Mouse (Mus musculus) cerebellum, adult 9-11 months (tissue): ENCODE data around the gene Exosc2.
A peak's percentile ranks its signal among the peaks of the same experiment; 100 is the strongest.

Source experiments
- DNase-seq: peaks from one replicate; pipeline ENCODE4 v3.0.0; 2022

The Exosc2 gene

DNA sequence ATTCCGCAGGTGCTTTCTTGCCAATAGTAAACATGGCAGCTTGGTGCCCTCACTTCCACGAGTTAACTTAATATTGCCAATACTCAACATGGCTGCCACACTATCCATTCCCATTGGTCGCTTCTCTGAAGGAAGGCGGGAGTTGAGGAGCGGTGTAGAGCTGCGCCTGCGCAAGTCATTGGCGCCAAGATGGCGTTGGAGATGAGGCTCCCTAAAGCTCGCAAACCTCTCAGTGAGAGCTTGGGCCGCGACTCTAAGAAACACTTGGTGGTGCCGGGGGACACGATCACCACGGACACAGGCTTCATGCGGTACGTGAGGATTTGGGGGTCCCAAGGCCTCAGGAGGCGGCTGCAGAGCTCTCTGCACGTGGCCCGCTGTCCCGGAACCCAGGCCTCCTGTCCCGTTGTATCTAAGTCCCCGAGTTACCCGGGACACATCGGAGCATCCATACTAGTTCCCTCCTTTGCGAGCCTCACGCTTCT is at the start of gene Exosc2:
Gene Exosc2, plus strand, starts transcription at position 165 of the 485 bp plus-strand sequence.
- peak; percentile 95 for DNase-seq

DNA sequence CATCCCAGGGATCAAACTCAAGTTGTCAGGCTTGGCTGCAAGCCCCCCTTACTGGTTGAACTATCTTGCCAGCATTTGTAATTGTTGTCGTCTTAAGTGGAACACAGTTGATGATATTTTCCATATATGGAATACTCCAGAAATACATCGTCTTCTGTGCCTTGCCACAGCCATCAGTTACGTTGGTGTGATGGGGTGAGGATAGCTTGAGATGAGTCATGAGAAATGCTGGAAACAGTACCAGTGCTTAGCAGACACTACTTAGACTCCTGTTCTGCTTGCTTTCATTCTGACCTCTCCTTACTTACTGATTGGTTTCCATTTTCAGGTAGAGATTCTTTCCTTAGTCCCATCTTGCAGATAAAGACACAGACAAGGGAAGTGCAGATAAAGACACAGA is 37.0 kb upstream of the Exosc2 start:
- no peak for DNase-seq

DNA sequence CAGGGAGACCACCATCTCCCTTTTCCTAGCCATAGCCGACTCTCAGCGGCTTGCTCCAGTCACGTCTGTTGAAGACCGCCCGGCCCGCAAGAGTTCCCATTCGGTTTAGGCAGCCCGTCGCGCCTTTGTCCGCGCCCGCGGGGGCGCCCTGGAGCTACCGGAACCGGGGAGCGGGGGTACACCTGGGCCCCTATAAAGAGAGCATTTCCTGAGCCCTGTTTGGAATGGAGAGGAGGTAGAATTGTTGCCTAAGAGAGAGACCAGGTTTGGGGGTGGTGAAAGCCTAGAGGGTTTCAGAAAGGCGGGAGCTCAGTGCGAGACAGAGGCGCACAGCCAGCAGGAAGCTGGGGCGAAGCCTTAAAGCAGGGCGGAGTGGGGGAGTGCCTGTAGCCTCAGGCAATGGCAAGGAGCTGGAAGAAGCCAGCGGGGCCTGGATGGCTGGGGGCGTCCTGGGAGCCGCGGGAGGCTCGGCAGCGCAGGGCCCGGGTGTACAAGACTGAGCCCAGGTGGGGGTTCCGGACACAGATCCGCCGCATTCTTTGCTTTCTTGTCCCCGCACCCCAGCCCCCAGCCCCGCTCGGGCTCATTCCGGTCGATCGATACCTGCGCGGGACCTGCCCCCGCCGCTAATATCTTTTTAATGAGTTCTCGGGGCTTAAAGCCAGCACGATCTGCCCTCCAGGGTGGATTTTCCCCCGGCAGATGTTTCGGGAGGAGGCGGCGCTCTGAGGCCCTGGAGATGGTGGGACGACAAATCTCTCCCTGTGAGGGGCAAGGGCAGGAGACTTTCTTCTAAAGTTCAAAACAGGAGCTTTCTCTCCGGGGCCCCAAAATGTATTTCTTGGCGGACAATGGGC is 35.0 kb upstream of the Exosc2 start:
- DNase-seq = no peak

DNA sequence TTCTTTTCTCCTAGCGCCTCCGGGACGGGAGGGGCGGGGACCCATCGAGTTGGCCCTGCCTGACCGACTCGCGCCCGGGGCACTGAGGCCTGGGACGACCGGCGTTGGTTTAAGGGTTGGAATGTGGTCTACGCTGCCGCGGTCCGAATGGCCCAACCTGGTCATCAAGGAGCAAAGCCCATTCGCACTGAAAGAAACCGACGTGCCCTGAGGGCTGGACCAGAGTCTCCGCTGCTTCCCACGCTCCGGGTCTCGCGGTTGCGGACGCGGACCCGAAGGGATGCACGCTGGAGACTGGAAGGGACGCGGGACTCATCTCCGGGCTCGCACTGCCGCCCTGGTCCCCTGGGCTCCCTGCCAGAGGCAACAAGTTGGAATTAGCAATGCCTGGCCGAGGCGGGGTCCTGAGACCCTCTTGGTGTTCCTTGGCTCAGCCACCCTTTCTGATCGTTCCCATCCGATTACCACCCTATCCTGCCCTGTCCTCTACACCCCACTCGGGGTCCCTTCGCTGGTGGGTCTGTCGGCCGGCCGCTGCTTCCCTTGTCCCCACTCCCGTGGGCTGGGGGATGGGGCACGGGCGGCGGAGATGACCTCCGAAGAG is 34.3 kb upstream of the Exosc2 start:
- no peak for DNase-seq

DNA sequence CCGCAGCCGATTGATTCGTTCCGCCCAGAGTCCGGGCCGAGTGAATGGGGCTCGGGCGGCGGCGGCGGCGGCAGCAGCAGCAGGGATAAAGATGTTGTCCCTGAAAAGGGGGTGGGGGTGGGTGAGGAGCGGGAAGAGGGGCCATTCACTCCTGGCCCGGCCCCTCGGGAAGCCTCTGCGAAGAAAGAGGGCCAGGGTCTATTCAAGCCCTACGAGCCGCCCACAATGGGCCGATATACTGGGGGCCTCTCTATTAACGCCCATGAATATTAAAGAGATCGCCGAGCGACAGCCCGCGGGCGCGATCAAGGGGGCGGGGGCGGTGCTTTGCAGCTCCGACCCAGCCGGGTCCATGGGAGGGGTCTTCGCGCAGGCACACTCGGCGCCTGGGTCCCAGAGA is 33.8 kb upstream of the Exosc2 start:
- no peak for DNase-seq

DNA sequence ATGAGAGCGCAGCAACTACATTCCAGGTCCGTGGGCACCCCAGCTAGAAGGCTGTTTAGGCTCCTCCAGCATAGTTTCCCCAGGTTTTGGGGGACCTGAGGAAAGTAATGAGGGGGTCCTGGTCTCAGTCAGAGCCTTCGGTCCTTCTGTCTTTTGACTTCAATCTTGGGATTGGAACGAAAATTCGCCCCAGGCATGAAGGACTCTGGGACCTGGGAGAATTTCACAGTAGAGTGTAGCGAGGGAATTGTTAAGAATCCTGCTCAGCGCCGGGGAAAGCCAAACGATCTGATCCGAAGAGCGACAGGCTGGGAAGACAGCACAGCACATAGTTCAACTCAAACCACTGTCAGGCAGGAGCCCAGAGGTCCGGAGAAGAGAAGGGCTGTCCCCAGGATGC is 33.2 kb upstream of the Exosc2 start:
- DNase-seq = no peak

DNA sequence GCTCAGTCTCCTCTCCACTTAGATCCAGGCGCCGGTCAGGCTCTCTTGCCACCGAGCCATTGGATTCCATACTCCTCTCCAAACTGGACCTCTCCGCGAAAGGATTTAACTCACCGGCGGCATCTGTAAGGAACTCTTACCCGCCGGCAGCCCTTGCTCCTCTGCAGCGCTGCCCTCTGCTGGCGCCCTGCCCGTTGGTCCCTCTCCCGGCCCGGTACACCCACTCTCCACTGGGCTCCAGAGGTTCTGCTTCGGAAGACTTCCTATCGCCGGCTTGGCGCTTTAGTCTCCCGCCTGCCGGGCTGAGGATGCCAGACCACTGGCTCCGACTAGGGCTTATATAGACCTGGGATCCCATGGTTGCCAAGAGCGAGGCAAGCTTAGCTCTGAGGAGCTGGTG is 32.7 kb upstream of the Exosc2 start:
- DNase-seq = no peak

DNA sequence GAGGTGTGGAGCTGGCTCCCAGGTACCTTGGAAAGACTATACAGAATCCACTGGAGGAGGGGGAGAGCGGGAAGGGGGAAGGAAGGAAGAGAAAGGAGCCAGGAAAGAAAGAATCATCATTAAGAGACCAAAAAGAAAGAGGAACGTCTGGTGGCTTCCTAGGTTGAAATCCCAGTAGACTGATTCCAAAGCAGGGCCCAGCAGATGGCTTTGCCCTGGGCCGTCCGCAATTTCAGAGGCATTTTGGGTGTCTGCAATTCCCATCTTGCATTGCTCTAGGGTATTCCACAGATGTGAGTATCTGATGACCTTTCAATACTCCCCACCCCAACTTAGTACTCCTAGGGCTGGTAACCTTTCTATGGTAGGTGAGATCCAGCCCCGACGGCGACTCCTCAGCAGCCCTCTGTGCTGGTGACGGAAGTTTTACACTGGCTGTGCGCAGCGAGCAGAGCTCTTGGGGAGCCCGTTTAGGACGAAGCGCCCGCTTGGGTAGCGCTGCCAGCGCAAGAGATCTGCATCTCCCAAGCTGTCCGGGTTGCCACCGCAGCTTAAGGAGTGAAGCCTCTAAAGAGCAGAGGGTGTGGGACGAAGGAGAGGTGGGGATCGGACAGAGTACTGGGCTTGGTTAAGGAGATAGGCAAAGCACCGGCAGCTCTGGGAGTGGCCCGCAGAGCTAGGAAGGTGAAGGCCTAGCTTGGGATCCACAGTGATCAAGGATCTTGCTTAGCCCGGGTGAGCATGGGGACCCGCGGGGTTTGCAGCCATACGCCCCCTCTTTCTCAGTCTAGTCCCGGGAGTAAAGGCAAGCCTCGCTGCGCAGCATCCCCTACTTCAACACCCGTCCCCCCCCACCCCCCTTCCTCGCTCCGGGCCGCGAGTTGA is 31.7 kb upstream of the Exosc2 start:
- DNase-seq = no peak

DNA sequence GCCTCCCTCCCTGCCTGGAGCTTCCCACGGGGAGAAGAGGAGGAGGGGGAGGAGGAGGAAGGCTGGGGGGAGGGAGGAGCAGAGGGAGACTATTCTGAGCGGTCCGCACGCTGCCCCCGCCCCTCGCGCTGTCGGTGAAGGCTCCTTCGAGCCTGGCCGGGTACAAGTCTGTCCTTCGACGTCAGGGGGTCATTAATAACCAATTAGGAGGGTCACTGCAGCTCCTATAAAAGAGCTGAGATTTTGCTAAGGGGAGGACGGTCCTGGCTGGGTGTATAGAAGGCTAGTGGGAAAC is 31.1 kb upstream of the Exosc2 start:
- DNase-seq = no peak

DNA sequence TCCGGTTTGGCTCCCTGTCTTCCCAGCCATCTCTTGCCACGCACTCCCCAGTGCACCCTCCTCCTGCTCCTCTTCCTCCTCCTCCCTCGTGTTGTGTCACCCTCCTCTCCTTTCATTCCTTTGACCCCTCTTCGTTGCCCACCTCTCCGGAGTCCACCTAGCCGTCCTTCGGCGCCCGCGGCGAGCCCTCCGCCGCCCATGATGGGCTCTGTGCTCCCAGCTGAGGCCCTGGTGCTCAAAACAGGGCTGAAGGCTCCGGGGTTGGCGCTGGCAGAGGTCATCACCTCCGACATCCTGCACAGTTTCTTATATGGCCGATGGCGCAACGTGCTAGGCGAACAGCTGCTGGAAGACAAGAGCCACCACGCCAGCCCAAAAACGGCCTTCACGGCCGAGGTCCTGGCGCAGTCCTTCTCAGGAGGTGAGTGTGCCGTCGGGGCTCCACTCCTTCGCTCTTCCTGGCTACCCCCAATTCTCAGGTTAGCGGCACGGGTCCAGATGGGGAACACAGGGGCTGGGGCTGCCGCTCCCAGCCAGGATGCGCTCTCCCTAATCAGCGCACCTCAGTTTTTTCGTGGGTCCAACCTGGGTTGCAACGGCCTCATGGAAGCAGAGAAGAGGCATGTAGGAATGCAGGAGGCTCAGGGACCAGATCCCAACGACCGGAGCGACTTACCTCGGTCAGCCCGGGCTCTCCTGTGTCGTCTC is 30.5 kb upstream of the Exosc2 start, which contains the start of gene Prdm12:
Gene Prdm12, plus strand, starts transcription at position 137 of the 708 bp plus-strand sequence.
- no peak for DNase-seq

DNA sequence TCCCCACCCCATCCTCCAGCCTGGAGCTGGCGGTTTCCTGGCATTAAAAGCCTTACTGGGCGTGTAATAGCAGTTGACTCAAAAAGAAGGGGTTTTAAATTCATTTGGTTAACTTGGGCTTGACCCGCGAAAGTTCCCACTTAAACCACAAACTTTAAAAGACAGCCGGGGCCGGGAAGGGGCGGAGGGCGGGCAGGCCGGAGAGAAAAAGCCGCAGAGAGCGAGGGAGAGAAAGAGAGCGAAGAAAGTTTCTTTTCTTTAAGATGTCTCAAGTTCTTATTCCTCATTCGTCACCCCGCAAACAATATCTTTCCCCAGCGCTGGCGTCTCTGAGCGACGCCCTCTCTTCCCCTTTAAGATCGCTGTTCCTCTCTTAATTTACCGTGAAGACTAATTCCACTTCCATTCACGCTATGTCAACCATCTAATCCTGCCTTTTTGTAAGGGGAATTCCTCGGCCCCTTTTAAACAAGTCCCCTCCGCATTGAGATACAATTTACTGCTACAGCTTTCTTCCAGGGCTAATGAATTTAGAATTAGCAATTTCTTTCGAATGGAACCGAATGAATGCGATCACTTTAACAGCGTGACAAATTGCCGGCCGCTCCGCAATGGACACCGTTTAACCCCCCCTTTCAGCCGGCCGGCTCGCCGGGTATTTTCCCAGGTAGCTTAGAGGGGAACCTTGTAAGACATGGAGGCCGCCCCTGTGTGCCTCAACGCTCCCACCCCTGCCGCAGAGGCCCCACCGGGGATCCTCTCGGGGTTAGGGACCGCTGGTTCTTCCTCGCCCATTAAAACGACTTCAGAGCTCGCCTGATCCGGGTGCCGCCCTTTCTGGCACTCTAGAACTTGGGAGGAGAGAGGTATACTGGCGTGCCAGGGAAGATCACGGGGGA is 29.7 kb upstream of the Exosc2 start:
- DNase-seq = no peak

DNA sequence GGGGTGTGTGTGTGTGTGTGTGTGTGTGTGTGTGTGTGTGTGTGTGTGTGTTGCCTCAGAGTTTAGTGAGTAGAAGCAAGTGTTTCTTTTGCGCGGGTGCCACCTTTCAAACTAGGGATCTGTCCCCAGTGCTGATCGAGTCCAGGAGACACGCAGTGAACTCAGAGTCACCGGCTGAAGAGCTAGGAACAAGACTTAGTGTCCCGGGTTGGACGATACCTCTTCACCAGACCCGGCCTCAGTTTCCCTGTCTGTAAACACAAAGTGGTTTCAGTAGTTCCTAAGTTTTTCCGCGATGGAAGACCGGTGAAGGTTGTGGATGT is 29.0 kb upstream of the Exosc2 start:
- no peak for DNase-seq

DNA sequence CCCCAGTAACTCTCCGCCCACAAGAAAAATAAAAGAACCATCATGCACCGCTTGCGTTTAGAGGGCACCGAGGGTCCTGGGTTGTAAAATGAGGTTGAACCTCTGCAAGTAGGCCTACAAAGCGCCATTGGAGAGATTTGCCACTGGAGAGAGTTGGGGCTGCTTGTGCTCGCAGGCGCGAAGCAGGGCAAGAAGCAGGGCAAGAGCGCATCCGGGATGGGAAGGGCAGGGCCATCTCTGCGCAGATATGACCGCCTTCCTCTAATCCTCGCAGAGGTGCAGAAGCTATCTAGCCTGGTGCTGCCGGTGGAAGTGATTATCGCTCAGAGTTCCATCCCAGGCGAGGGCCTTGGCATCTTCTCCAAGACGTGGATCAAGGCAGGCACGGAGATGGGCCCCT is 28.6 kb upstream of the Exosc2 start:
- no peak for DNase-seq

DNA sequence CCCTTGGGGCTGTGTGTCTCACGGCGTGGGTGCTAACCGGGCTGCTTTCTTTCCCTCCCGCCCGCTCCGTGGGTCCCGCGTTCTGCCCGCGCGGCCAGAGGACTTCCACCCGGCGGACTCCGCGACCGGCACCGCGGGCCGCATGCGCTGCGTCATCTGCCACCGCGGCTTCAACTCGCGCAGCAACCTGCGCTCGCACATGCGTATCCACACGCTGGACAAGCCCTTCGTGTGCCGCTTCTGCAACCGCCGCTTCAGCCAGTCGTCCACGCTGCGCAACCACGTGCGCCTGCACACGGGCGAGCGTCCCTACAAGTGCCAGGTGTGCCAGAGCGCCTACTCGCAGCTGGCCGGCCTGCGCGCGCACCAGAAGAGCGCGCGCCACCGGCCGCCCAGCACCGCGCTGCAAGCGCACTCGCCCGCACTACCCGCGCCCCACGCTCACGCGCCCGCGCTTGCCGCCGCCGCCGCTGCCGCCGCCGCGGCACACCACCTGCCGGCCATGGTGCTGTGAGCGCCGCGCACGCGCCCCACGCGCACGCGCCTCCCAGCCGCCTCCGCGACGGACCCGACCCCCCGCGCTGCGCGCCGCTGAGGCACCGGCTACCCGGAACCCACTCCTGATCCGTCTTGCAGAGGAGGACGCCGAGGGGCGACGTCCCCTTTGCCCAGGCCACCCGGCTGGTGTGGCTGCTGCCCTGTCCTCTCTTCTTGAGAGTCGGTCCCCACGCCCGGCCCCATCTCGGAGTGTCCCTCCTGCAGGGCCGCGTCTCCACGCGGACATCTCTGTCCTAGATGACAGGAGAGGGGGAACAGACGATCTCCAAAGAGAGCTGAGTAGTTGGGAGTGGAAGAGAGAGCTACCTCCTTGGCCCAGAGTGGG is 16.3 kb upstream of the Exosc2 start:
- peak; percentile 28 for DNase-seq

DNA sequence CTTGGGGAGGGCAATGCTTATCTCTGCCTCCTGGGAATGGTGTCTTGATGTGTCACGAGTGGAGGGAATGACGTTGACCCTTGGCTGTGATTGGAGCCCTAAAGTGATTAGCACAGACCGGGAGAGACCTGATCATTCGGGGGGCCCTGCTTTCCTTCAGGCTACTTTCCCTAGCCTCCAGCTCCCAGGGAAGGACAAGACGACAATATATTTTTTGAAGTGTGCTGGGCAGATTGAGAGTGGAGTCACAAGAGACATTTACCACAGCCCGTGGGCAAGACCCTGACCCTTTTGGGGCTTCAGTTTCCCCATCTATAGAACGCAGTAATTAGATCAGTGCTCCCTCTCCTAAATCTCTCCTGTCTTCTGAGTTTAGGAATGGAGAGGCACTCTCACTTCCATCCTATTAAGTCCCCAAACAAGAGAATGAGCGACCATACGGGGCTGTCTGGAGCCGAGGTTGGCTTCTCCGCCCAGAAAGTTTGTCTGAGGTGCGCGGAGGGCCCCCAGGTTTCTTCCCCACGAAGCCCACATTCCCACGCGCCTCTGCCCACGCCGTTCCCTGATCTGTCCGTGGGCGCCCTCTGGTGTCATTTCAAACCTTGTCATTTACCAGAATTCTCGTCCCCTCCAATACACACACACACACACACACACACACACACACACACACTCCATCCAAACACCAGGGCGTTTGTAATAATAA is 15.5 kb upstream of the Exosc2 start:
- DNase-seq = no peak

DNA sequence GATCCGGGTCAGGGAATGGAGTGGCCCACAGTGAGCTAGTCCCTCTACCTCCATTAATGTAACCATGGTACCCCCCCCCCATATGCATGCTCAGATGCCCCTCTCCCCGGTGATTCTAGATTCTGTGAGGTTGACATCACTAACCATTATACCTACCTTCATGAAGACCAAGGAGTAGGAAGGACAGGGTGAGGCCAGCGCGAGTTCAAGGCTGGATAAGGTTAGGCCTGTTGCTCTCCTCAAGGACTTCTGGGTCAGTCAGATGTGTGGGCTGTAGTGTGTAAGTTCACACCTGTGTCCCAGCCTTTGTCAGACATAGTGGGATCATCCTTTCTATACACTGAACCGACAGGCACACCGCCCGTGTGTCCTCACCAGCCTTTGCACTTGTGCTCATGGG is 14.1 kb upstream of the Exosc2 start:
- no peak for DNase-seq

DNA sequence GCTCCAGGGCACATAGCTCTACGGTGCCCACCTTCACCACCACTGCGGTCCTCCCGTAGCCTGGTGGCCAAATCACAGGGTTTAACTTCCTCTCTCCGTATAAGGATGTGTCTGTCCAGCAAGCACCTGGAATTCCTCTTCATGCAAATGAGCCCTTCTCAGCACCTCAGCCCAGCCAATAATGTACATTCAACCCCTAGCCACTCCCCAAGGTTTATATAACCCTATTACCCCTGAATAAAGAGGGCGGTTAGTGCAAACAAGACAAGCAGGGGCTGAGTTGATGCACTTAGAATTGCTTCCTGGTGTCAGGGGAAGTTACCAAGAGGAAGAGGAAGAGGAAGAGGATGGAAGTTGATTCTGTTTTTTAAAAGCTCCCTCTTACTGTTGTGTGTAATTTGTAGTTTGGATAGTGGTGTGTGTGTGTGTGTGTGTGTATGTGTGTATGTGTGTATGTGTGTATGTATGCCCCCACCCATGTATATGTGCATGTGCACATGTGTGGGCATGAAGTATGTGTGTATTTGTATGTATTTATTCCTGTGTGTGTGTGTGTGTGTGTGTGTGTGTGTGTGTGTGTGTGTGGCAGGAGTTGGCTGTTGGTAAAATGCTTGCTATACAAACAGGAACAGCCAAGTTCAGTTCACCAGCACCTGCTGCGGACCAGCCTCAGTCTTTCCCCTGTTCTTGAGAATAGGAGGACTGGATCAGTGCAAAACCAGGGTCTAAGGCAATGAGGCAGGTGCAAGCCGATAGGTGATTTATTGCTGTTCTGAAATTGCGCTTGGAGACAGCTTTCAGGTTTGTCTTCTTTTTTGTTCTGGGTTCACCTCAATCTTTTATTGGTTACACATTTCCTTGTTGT is 7.3 kb upstream of the Exosc2 start:
- no peak for DNase-seq

DNA sequence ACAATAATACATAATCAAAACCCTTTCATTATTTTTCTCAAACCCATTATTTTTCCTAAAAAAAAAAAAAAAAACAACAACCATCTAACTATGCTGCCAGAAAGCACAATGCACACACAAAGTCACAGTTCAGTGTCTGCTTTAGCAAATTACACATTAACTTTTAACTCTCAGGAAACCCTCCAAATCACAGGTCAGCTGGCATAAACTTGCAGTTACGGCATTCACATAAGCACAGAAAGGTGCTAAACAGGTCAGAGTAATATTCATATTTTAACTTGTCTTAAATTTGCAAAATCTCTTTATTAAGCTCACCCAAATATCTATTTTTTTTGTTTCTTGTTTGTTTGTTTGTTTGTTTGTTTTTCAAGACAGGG is 6.7 kb upstream of the Exosc2 start:
- DNase-seq = no peak

DNA sequence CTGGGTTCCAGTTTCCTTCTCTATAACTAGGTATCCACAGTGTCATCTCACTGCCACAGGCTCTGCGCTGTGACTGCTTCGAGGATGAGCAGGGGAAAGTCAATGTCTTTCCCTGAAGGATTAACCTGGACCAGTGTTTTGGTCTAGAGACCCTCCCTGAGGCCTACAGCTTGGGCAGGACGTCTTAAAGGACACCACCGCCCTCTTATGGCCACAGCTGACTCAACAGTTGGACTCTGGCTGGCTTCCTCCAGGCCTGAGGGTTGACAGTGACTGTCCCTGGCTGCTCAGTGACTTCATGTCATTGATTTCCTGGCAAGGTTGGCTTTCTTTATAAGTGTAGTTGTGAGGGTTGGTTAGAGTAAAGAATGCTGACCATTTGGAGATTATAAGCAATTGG is 3.2 kb upstream of the Exosc2 start:
- no peak for DNase-seq
